Mouse (Mus musculus) kidney, embryonic 14.5 days (tissue): ENCODE measurements around the gene Bglap2. TPM values are rescaled to one million over a fixed set of nuclear protein-coding genes. Genes with fewer than 3 reads are reported as not detected.
"Not testable (repeated sequence)": the region's sequence is repeated elsewhere in the genome, so short reads cannot be mapped to it uniquely, and the experiment has no call there.

Source experiments
- ATAC-seq: fragments of 200-750 bp; cut with Nextera tagmentation; 2 replicates; pipeline ENCODE4 v1.8.0; 2017; ENCODE audit warnings: moderate number of reproducible peaks, mild to moderate bottlenecking, moderate TSS enrichment, moderate library complexity; ENCODE audit not compliant: low FRiP score, low TSS enrichment
- H3K27ac ChIP-seq: fragments of 300-500 bp; sonication (generic); 2 replicates; pipeline ENCODE4 v1.5.1; 2014; ENCODE audit warnings: low read depth, mild to moderate bottlenecking, low read length, moderate library complexity, mixed read lengths
- H3K27me3 ChIP-seq: fragments of 300-500 bp; sonication (generic); 2 replicates; pipeline ENCODE4 v1.6.1; 2014; ENCODE audit warnings: mild to moderate bottlenecking, low read length; ENCODE audit not compliant: control insufficient read depth, insufficient read depth
- H3K36me3 ChIP-seq: fragments of 300-500 bp; sonication (generic); 2 replicates; pipeline ENCODE4 v1.6.1; 2014; ENCODE audit warnings: low read length, mixed read lengths; ENCODE audit not compliant: control insufficient read depth, insufficient read depth
- H3K4me1 ChIP-seq: fragments of 300-500 bp; sonication (generic); 2 replicates; pipeline ENCODE4 v1.6.1; 2014; ENCODE audit warnings: low read length, mixed read lengths; ENCODE audit not compliant: control insufficient read depth, insufficient read depth
- H3K4me2 ChIP-seq: fragments of 300-500 bp; sonication (generic); replicated peaks from 2 replicates; pipeline ENCODE4 v1.6.1; 2014; ENCODE audit warnings: low read depth, mild to moderate bottlenecking, low read length
- H3K4me3 ChIP-seq: fragments of 300-500 bp; sonication (generic); 2 replicates; pipeline ENCODE4 v1.5.1; 2014; ENCODE audit warnings: mild to moderate bottlenecking, low read length
- H3K9ac ChIP-seq: fragments of 300-500 bp; sonication (generic); 2 replicates; pipeline ENCODE4 v1.6.1; 2014; ENCODE audit warnings: low read depth, mild to moderate bottlenecking, low read length, moderate library complexity
- H3K9me3 ChIP-seq: fragments of 300-500 bp; sonication (generic); 2 replicates; pipeline ENCODE4 v1.6.1; 2016; ENCODE audit warnings: low read length; ENCODE audit not compliant: control insufficient read depth
- WGBS: fragments of 180-500 bp; shearing (Covaris S2); extraction: QIAGEN DNeasy Blood & Tissue Kit; methylation state at CpG from one replicate; pipeline ENCODE4 v1.1.7; 2014; 5-methylcytosine and 5-hydroxymethylcytosine counted together
- polyA plus RNA-seq: library from polyadenylated mRNA; unstranded; fragments of >200 nt; fragmentation: Nextera tagmentation; extraction: Ambion mirVana; gene quantifications from 2 replicates; pipeline ENCODE4 v1.2.1, GENCODE M21; 2014

The Bglap2 gene
- polyA plus RNA-seq, 1 experiment from 2014 or later: not detected

GRCm38 (mm10) chr3:88376644-88377043, 1.9 kb downstream of the Bglap2 start:
- Histone ChIP-seq H3K4me3 (peak overlapping the region; percentile 9; the same call in 1 of the 2 replicates), H3K27ac (peak overlapping the region; percentile 37; the same call in 1 of the 2 replicates), H3K9ac (peak overlapping the region; percentile 18; the same call in 1 of the 2 replicates), H3K4me2 (peak overlapping the region; percentile 35; the same call in 1 of the 2 replicates)
- not testable (repeated sequence) for H3K9me3 ChIP-seq, ATAC-seq, H3K4me1 ChIP-seq, H3K27me3 ChIP-seq, H3K36me3 ChIP-seq
- WGBS: 33% methylated on average over 5 of the region's 7 CpGs

- peak overlapping the region; percentile 9; the same call in 1 of the 2 replicates for H3K4me3 ChIP-seq
- H3K36me3 ChIP-seq, H3K27me3 ChIP-seq, H3K9me3 ChIP-seq, H3K4me1 ChIP-seq: not testable (repeated sequence)
- peak overlapping the region; percentile 18; the same call in 1 of the 2 replicates for H3K9ac ChIP-seq
- H3K27ac ChIP-seq: peak overlapping the region; percentile 55; the same call in 1 of the 2 replicates
- peak; percentile 90 for ATAC-seq
- 9% methylated on average over 17 of the region's 19 CpGs for WGBS
- peak overlapping the region; percentile 35; the same call in 1 of the 2 replicates for H3K4me2 ChIP-seq
Observed at GRCm38 (mm10) chr3:88375750-88376626, 2.5 kb downstream of the Bglap2 start.

GRCm38 (mm10) chr3:88372643-88373042, 5.9 kb downstream of the Bglap2 start, which contains the start of gene Bglap3:
Gene Bglap3 (minus strand): TSS chr3:88372743.
- H3K9me3 ChIP-seq, H3K4me1 ChIP-seq, H3K27ac ChIP-seq, H3K4me2 ChIP-seq, H3K9ac ChIP-seq, H3K27me3 ChIP-seq, H3K36me3 ChIP-seq, ATAC-seq, H3K4me3 ChIP-seq: not testable (repeated sequence)
- 91% methylated on average over 9 of the region's 9 CpGs for WGBS

- WGBS: 82% methylated on average over 7 of the region's 7 CpGs
- H3K4me3 ChIP-seq, H3K9ac ChIP-seq, H3K36me3 ChIP-seq, H3K27ac ChIP-seq, H3K4me2 ChIP-seq, ATAC-seq, H3K9me3 ChIP-seq, H3K4me1 ChIP-seq: not testable (repeated sequence)
- H3K27me3 ChIP-seq: peaks cover 13% of the 10 kb centered on the region
Observed at GRCm38 (mm10) chr3:88368511-88368910, 10.0 kb downstream of the Bglap2 start.

- H3K4me1 ChIP-seq, ATAC-seq, H3K4me3 ChIP-seq, H3K9me3 ChIP-seq, H3K27ac ChIP-seq, H3K36me3 ChIP-seq, H3K4me2 ChIP-seq, H3K9ac ChIP-seq: not testable (repeated sequence)
- WGBS: 49% methylated on average over 3 of the region's 7 CpGs
- peaks cover 13% of the 10 kb centered on the region for H3K27me3 ChIP-seq
Observed at GRCm38 (mm10) chr3:88367517-88367916, 11.0 kb downstream of the Bglap2 start.

- ATAC-seq: peak; percentile 62; the same call in 1 of the 2 replicates
- H3K27ac ChIP-seq: not testable (repeated sequence)
Observed at GRCm38 (mm10) chr3:88366830-88367428, 11.6 kb downstream of the Bglap2 start.

GRCm38 (mm10) chr3:88365705-88366361, 12.7 kb downstream of the Bglap2 start:
- no peak overlapping the region for H3K9ac ChIP-seq
- 0 out of 2 replicates have a peak overlapping the region, but pooled peaks have one; percentile 3 for H3K4me2 ChIP-seq
- H3K27ac ChIP-seq: no peak overlapping the region
- H3K36me3 ChIP-seq: peaks cover 16% of the 10 kb centered on the region
- no peak for ATAC-seq
- peaks cover 13% of the 10 kb centered on the region for H3K27me3 ChIP-seq
- peaks cover 7% of the 10 kb centered on the region; the same call in 1 of the 2 replicates for H3K9me3 ChIP-seq
- peaks cover 4% of the 10 kb centered on the region; the same call in 1 of the 2 replicates for H3K4me1 ChIP-seq
- 48% methylated on average over 34 of the region's 34 CpGs for WGBS
- H3K4me3 ChIP-seq: peak overlapping the region; percentile 2; the same call in 1 of the 2 replicates

More at GRCm38 (mm10) chr3:88366830-88367428, 11.6 kb downstream of the Bglap2 start:
- 6% methylated on average over 21 of the region's 22 CpGs for WGBS
- peak overlapping the region; percentile 25; the same call in 1 of the 2 replicates for H3K4me2 ChIP-seq
- H3K4me3 ChIP-seq, H3K9ac ChIP-seq, H3K36me3 ChIP-seq, H3K4me1 ChIP-seq, H3K9me3 ChIP-seq: not testable (repeated sequence)
- H3K27me3 ChIP-seq: peaks cover 13% of the 10 kb centered on the region

GRCm38 (mm10) chr3:88364337-88364736, 14.2 kb downstream of the Bglap2 start, which contains the start of gene Paqr6:
Gene Paqr6 (plus strand): TSS chr3:88364584.
- 1% methylated on average over 16 of the region's 16 CpGs for WGBS
- Histone ChIP-seq H3K27ac (no peak within 1 kb of the TSS), H3K27me3 (peaks cover 13% of the 10 kb centered on the region), H3K9ac (peak within 1 kb of the TSS; percentile 28; the same call in 1 of the 2 replicates), H3K4me1 (peaks cover 4% of the 10 kb centered on the region; the same call in 1 of the 2 replicates), H3K4me2 (peak within 1 kb of the TSS; percentile 9), H3K4me3 (peak within 1 kb of the TSS; percentile 0; the same call in 1 of the 2 replicates), H3K9me3 (no peaks in the 10 kb centered on the region), H3K36me3 (peaks cover 31% of the 10 kb centered on the region)
- ATAC-seq: peak; percentile 36; the same call in 1 of the 2 replicates
